Mouse (Mus musculus) hindbrain, embryonic 14.5 days (tissue): ENCODE results near the gene Cep83. TPM values are rescaled to one million over a fixed set of nuclear protein-coding genes. Genes with fewer than 3 reads are reported as not detected.

Source experiments
- ATAC-seq: fragments of 200-750 bp; cut with Nextera tagmentation; 2 replicates; pipeline ENCODE4 v1.8.0; 2017; ENCODE audit warnings: moderate number of reproducible peaks, mild to moderate bottlenecking, moderate TSS enrichment, moderate library complexity; ENCODE audit not compliant: low FRiP score
- DNase-seq: peaks from one replicate; pipeline ENCODE4 v3.0.0-alpha.2; 2015; ENCODE audit warnings: low spot score
- H3K27ac ChIP-seq: fragments of 300-500 bp; sonication (generic); 2 replicates; pipeline ENCODE4 v1.5.1; 2014; ENCODE audit warnings: mild to moderate bottlenecking, moderate library complexity
- H3K27me3 ChIP-seq: fragments of 300-500 bp; sonication (generic); 2 replicates; pipeline ENCODE4 v1.6.1; 2014; ENCODE audit warnings: mild to moderate bottlenecking, low read length, mixed read lengths; ENCODE audit not compliant: control insufficient read depth, insufficient read depth
- H3K36me3 ChIP-seq: fragments of 300-500 bp; sonication (generic); replicated peaks from 2 replicates; pipeline ENCODE4 v1.6.1; 2014; ENCODE audit not compliant: control insufficient read depth, insufficient read depth
- H3K4me1 ChIP-seq: fragments of 300-500 bp; sonication (generic); replicated peaks from 2 replicates; pipeline ENCODE4 v1.6.1; 2014; ENCODE audit warnings: antibody characterized with exemption, low read length, mixed read lengths; ENCODE audit not compliant: control insufficient read depth, insufficient read depth
- H3K4me2 ChIP-seq: fragments of 300-500 bp; sonication (generic); replicated peaks from 2 replicates; pipeline ENCODE4 v1.6.1; 2014; ENCODE audit warnings: mild to moderate bottlenecking, moderate library complexity
- H3K4me3 ChIP-seq: fragments of 300-500 bp; sonication (generic); replicated peaks from 2 replicates; pipeline ENCODE4 v1.5.1; 2014; ENCODE audit warnings: mild to moderate bottlenecking, low read length
- H3K9ac ChIP-seq: fragments of 300-500 bp; sonication (generic); 2 replicates; pipeline ENCODE4 v1.6.1; 2014
- H3K9me3 ChIP-seq: fragments of 300-500 bp; sonication (generic); 2 replicates; pipeline ENCODE4 v1.6.1; 2016; ENCODE audit warnings: low read length; ENCODE audit not compliant: control insufficient read depth
- WGBS: fragments of 180-500 bp; shearing (Covaris S2); extraction: QIAGEN DNeasy Blood & Tissue Kit; methylation state at CpG from one replicate; pipeline ENCODE4 v1.1.7; 2014; 5-methylcytosine and 5-hydroxymethylcytosine counted together
- polyA plus RNA-seq: library from polyadenylated mRNA; unstranded; fragments of >200 nt; fragmentation: Nextera tagmentation; extraction: Ambion mirVana; gene quantifications from 2 replicates; pipeline ENCODE4 v1.2.1, GENCODE M21; 2014

The Cep83 gene
- polyA plus RNA-seq, 1 experiment from 2014 or later: 20.6 TPM

GRCm38 (mm10) chr10:94740221-94740620 lies 51.8 kb downstream of the Cep83 start:
- H3K4me1 ChIP-seq: no peaks in the 10 kb centered on the region
- no peak for ATAC-seq

GRCm38 (mm10) chr10:94741459-94741858 lies 53.0 kb downstream of the Cep83 start:
- Histone ChIP-seq H3K9ac (no peak overlapping the region), H3K27ac (no peak overlapping the region), H3K4me1 (no peaks in the 10 kb centered on the region), H3K4me3 (no peak overlapping the region), H3K36me3 (no peaks in the 10 kb centered on the region), H3K27me3 (no peaks in the 10 kb centered on the region), H3K9me3 (no peaks in the 10 kb centered on the region), H3K4me2 (no peak overlapping the region)
- ATAC-seq (no peak), DNase-seq (no peak)
- 98% methylated on average over 3 of the region's 3 CpGs for WGBS

More at GRCm38 (mm10) chr10:94740221-94740620, 51.8 kb downstream of the Cep83 start:
- Histone ChIP-seq H3K4me2 (no peak overlapping the region), H3K27ac (no peak overlapping the region), H3K9ac (no peak overlapping the region), H3K36me3 (no peaks in the 10 kb centered on the region), H3K4me3 (no peak overlapping the region), H3K9me3 (no peaks in the 10 kb centered on the region), H3K27me3 (no peaks in the 10 kb centered on the region)
- DNase-seq: no peak
- 90% methylated on average over 2 of the region's 2 CpGs for WGBS

- Histone ChIP-seq H3K9ac (no peak overlapping the region), H3K27me3 (no peaks in the 10 kb centered on the region), H3K4me3 (no peak overlapping the region), H3K27ac (no peak overlapping the region), H3K4me2 (no peak overlapping the region), H3K36me3 (peaks cover 9% of the 10 kb centered on the region), H3K9me3 (no peaks in the 10 kb centered on the region), H3K4me1 (no peaks in the 10 kb centered on the region)
- DNase-seq (no peak), ATAC-seq (no peak)
- 85% methylated on average over 2 of the region's 2 CpGs for WGBS
Observed at GRCm38 (mm10) chr10:94747011-94747410, 58.6 kb downstream of the Cep83 start.

GRCm38 (mm10) chr10:94771496-94771895 lies 83.0 kb downstream of the Cep83 start:
- Histone ChIP-seq H3K9me3 (no peaks in the 10 kb centered on the region), H3K9ac (no peak overlapping the region), H3K27ac (no peak overlapping the region), H3K4me2 (no peak overlapping the region), H3K36me3 (peaks cover 14% of the 10 kb centered on the region; the same call in 1 of the 2 replicates), H3K4me1 (no peaks in the 10 kb centered on the region), H3K27me3 (no peaks in the 10 kb centered on the region), H3K4me3 (no peak overlapping the region)
- DNase-seq (no peak), ATAC-seq (no peak)
- WGBS: 64% methylated on average over 3 of the region's 3 CpGs

GRCm38 (mm10) chr10:94777576-94777975 lies 89.1 kb downstream of the Cep83 start:
- H3K36me3 ChIP-seq: peaks cover 5% of the 10 kb centered on the region; the same call in 1 of the 2 replicates

GRCm38 (mm10) chr10:94779319-94779718 lies 90.9 kb downstream of the Cep83 start:
- H3K27me3 ChIP-seq: no peaks in the 10 kb centered on the region
- WGBS: 98% methylated on average over 4 of the region's 4 CpGs
- no peak overlapping the region for H3K4me2 ChIP-seq
- no peaks in the 10 kb centered on the region for H3K9me3 ChIP-seq
- H3K4me3 ChIP-seq: no peak overlapping the region
- H3K4me1 ChIP-seq: no peaks in the 10 kb centered on the region
- ATAC-seq (no peak), DNase-seq (no peak)
- H3K9ac ChIP-seq: no peak overlapping the region
- H3K27ac ChIP-seq: no peak overlapping the region
- H3K36me3 ChIP-seq: peaks cover 5% of the 10 kb centered on the region; the same call in 1 of the 2 replicates

More at GRCm38 (mm10) chr10:94777576-94777975, 89.1 kb downstream of the Cep83 start:
- Histone ChIP-seq H3K4me3 (no peak overlapping the region), H3K27me3 (no peaks in the 10 kb centered on the region), H3K9ac (no peak overlapping the region), H3K4me1 (no peaks in the 10 kb centered on the region), H3K27ac (no peak overlapping the region), H3K4me2 (no peak overlapping the region), H3K9me3 (no peaks in the 10 kb centered on the region)
- DNase-seq (no peak), ATAC-seq (no peak)
- WGBS: 87% methylated on average over 3 of the region's 3 CpGs

- Histone ChIP-seq H3K4me2 (no peak overlapping the region), H3K36me3 (peaks cover 5% of the 10 kb centered on the region; the same call in 1 of the 2 replicates), H3K27ac (no peak overlapping the region), H3K27me3 (no peaks in the 10 kb centered on the region), H3K9ac (no peak overlapping the region), H3K4me3 (no peak overlapping the region), H3K4me1 (no peaks in the 10 kb centered on the region), H3K9me3 (no peaks in the 10 kb centered on the region)
- ATAC-seq (no peak), DNase-seq (no peak)
- 81% methylated on average over 3 of the region's 3 CpGs for WGBS
Observed at GRCm38 (mm10) chr10:94780618-94781262, 92.3 kb downstream of the Cep83 start.

- Histone ChIP-seq H3K9ac (no peak overlapping the region), H3K4me1 (no peaks in the 10 kb centered on the region), H3K9me3 (no peaks in the 10 kb centered on the region), H3K36me3 (peaks cover 39% of the 10 kb centered on the region), H3K4me2 (no peak overlapping the region), H3K27ac (no peak overlapping the region), H3K4me3 (no peak overlapping the region), H3K27me3 (no peaks in the 10 kb centered on the region)
- 65% methylated on average over 3 of the region's 3 CpGs for WGBS
- DNase-seq (no peak), ATAC-seq (no peak)
Observed at GRCm38 (mm10) chr10:94789205-94789604, 100.8 kb downstream of the Cep83 start.

- no peaks in the 10 kb centered on the region for H3K27me3 ChIP-seq
- H3K4me3 ChIP-seq: no peak overlapping the region
- H3K4me2 ChIP-seq: no peak overlapping the region
- H3K9me3 ChIP-seq: no peaks in the 10 kb centered on the region
- ATAC-seq (no peak), DNase-seq (no peak)
- 98% methylated on average over 3 of the region's 3 CpGs for WGBS
- no peaks in the 10 kb centered on the region for H3K4me1 ChIP-seq
- H3K27ac ChIP-seq: no peak overlapping the region
- no peak overlapping the region for H3K9ac ChIP-seq
- peaks cover 68% of the 10 kb centered on the region for H3K36me3 ChIP-seq
Observed at GRCm38 (mm10) chr10:94793914-94794313, 105.5 kb downstream of the Cep83 start.
